In genomic region chr5:114393169-114393568, GRCm38 (mm10) we compare ENCODE assay signal across 22 mouse cellular contexts. TPM values are rescaled to one million over a fixed set of nuclear protein-coding genes. Genes with fewer than 3 reads are reported as not detected.
DNase-seq lines count a peak whose midpoint lies in the region; ATAC-seq and TF ChIP-seq lines count a peak whose summit lies in the region.
"Had no signal": no experiment of that assay in that cellular context is flagged by ENCODE, and none has a peak within 500 bp of the region (broad histone marks: within the 10 kb centered on the region; RNA-seq: fewer than 3 reads in every experiment).

No protein-coding gene starts in this region.

- 69% methylated on average over 9 of the region's 9 CpGs for WGBS in kidney, embryonic 16.5 days

- 0 out of 2 replicates have a peak, but pooled peaks have one; percentile 27 for ATAC-seq in kidney, embryonic 16.5 days (ENCODE audit: low FRiP score, low TSS enrichment)
- ATAC-seq: CD4-positive, CD25-positive, alpha-beta regulatory T cell, adult 4 months; forebrain, embryonic 13.5 days; forebrain, postnatal 0 days; intestine, postnatal 0 days had no signal

- no peak overlapping the region for H3K9ac ChIP-seq in kidney, embryonic 16.5 days (replicated peaks; ENCODE audit: low read length)
- H3K9ac ChIP-seq: embryonic facial prominence, embryonic 13.5 days; forebrain, embryonic 13.5 days; forebrain, postnatal 0 days; heart, embryonic 15.5 days; hindbrain, embryonic 15.5 days had no signal

- peaks cover 60% of the 10 kb centered on the region for H3K36me3 ChIP-seq in kidney, embryonic 16.5 days (ENCODE audit: insufficient read depth, low read length)
- H3K36me3 ChIP-seq in E14TG2a.4 (ENCODE audit: insufficient read depth, low read length), result peaks cover 98% of the 10 kb centered on the region

- H3K27me3 ChIP-seq in kidney, embryonic 16.5 days (ENCODE audit: insufficient read depth, low read length), result no peaks in the 10 kb centered on the region
- no peaks in the 10 kb centered on the region for H3K27me3 ChIP-seq in E14TG2a.4 (ENCODE audit: insufficient read depth, low read length)
- H3K27me3 ChIP-seq: embryonic facial prominence, embryonic 13.5 days; forebrain, embryonic 13.5 days; heart, embryonic 15.5 days; hindbrain, embryonic 15.5 days had no signal

- H3K4me2 ChIP-seq in kidney, embryonic 16.5 days (replicated peaks; ENCODE audit: low read depth, low read length), result no peak overlapping the region
- H3K4me2 ChIP-seq: embryonic facial prominence, embryonic 13.5 days; forebrain, embryonic 13.5 days; heart, embryonic 15.5 days; hindbrain, embryonic 15.5 days had no signal

- no peak overlapping the region for H3K4me3 ChIP-seq in kidney, embryonic 16.5 days (ENCODE audit: low read length)
- H3K4me3 ChIP-seq in E14TG2a.4 (replicated peaks; ENCODE audit: low read length), result peak overlapping the region; percentile 50
- H3K4me3 ChIP-seq: embryonic facial prominence, embryonic 13.5 days; forebrain, embryonic 13.5 days; heart, embryonic 10.5 days; heart, embryonic 15.5 days; hindbrain, embryonic 10.5 days; hindbrain, embryonic 15.5 days had no signal

- H3K27ac ChIP-seq in kidney, embryonic 16.5 days (ENCODE audit: low read length), result no peak overlapping the region
- H3K27ac ChIP-seq: embryonic facial prominence, embryonic 13.5 days; forebrain, embryonic 13.5 days; heart, embryonic 10.5 days; heart, embryonic 15.5 days; hindbrain, embryonic 10.5 days; hindbrain, embryonic 15.5 days had no signal

- DNase-seq in kidney, adult 9 months, result no peak
- DNase-seq in 3T3-L1 (ENCODE audit: low read depth, low spot score), result peak; percentile 83
- peak; percentile 65 for DNase-seq in brain, adult 2 months (ENCODE audit: low read depth, low spot score)
- DNase-seq in gastrocnemius, adult 8-10 months (ENCODE audit: low spot score in 2 of 2), result no peak
- DNase-seq: adrenal gland, postnatal 10 days; B cell, adult 2 months; cerebellum, adult 11-12 months; cerebellum, adult 9-10 months; cerebellum, postnatal 25 days; forebrain, postnatal 0 days; gastrocnemius, postnatal 10 days; heart, adult 18-20 months had no signal

- TF ChIP-seq CTCF in E14TG2a.4 (conservative IDR thresholded peaks at IDR 0.05; ENCODE audit: low read length), result no peak

- no peaks in the 10 kb centered on the region for H3K4me1 ChIP-seq in kidney, embryonic 16.5 days (ENCODE audit: insufficient read depth, low read length)
- peaks cover 36% of the 10 kb centered on the region for H3K4me1 ChIP-seq in E14TG2a.4 (replicated peaks; ENCODE audit: low read depth, low read length)
- H3K4me1 ChIP-seq: embryonic facial prominence, embryonic 13.5 days; forebrain, embryonic 13.5 days; heart, embryonic 10.5 days; heart, embryonic 15.5 days; hindbrain, embryonic 10.5 days; hindbrain, embryonic 15.5 days had no signal

- no peaks in the 10 kb centered on the region for H3K9me3 ChIP-seq in kidney, embryonic 16.5 days (ENCODE audit: low read length)
- H3K9me3 ChIP-seq in E14TG2a.4 (ENCODE audit: low read length), result no peaks in the 10 kb centered on the region
- H3K9me3 ChIP-seq: embryonic facial prominence, embryonic 13.5 days; forebrain, embryonic 13.5 days; heart, embryonic 10.5 days; heart, embryonic 15.5 days; hindbrain, embryonic 10.5 days; hindbrain, embryonic 15.5 days had no signal

RNA-seq across cellular contexts. Expression of gene Ube3b, which starts 12.8 kb away (rescaled TPM):
- 51.5 and 54.0 TPM in 2 replicates for polyA plus RNA-seq in kidney, embryonic 16.5 days (2015; fragmentation: Nextera tagmentation; extraction: Ambion mirVana)
- total RNA-seq in gastrocnemius, adult 8-10 months (2022), result 100 to 1,000 TPM; 129 to 147 (median 134) TPM

RNA-seq across cellular contexts. Expression of gene Kctd10, which starts 12.9 kb away (rescaled TPM):
- polyA plus RNA-seq in kidney, embryonic 16.5 days (2015; fragmentation: Nextera tagmentation; extraction: Ambion mirVana), result 116 and 124 TPM in 2 replicates
- 10 to 100 TPM; 10.2 to 16.6 (median 14.2) TPM for total RNA-seq in gastrocnemius, adult 8-10 months (2022)

RNA-seq across cellular contexts. Expression of gene Mmab, which starts 50.7 kb away (rescaled TPM):
- 35.8 and 36.9 TPM in 2 replicates for polyA plus RNA-seq in kidney, embryonic 16.5 days (2015; fragmentation: Nextera tagmentation; extraction: Ambion mirVana)
- 10 to 100 TPM; 18.3 to 21.1 (median 19.5) TPM for total RNA-seq in gastrocnemius, adult 8-10 months (2022)

RNA-seq across cellular contexts. Expression of gene Mvk, which starts 50.9 kb away (rescaled TPM):
- polyA plus RNA-seq in kidney, embryonic 16.5 days (2015; fragmentation: Nextera tagmentation; extraction: Ambion mirVana), result 37.2 and 39.5 TPM in 2 replicates
- 10 to 100 TPM in 3 of 4 experiments, 1 to 10 TPM in 1; 9.9 to 11.0 (median 10.4) TPM for total RNA-seq in gastrocnemius, adult 8-10 months (2022)

Comparison
In these comparisons a context has a peak if more than half of its experiments do, and no peak if none do; other contexts are left out.
1. DNase-seq: peak in 3T3-L1 (single experiment) and brain, adult 2 months (single experiment); none in kidney, adult 9 months (single experiment) and gastrocnemius, adult 8-10 months (0 of 2).